Mouse (Mus musculus) cerebellum, postnatal 14 days (tissue): Measurements from ENCODE around the gene Hcn3.
A peak's percentile ranks its signal among the peaks of the same experiment; 100 is the strongest.

Source experiments
- DNase-seq, 2 experiments: peaks; one replicate each; pipeline ENCODE4 v3.0.0; 2021; ENCODE audit warnings: mixed read lengths in 2 of 2

Hcn3 gene

DNA sequence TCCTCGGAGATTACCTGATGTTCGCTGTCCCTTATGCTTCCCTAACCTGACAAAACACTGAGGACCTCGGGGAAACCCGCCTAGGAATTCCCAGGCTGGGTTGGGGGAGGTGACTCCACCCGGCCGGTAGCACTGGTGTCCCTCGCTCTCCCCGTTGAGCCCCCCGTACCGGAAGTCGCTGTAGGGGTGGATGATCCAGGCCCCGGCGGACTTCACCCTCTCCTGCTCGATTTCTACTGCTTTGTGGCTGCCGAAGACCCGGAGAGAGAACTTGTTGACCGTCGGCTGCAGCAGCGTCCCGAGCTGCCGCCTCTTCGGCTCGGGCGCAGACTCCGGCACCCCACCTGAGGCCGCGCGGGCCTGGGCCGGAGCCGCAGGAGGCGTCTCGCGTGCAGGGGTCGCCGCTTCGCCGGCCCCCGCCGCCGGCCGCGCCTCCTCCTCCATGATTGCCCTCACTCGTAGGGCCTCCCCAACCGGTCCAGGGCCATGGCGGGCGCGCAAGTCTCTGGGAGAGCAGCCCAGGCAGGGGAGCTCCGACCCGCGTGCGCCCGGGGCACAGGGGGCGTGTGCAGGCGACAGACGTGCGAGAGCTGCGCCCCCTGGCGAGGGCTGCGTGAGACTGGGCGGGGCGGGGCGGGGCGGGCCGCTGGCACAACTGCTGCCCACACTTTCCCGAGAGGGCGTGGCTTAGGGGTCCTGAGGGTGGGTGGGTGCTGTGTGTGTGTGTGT is at the start of gene Hcn3:
TSS of gene Hcn3 (minus strand) at position 581 of the 729 bp plus-strand sequence.
- DNase-seq = peak; percentile 74 to 82

DNA sequence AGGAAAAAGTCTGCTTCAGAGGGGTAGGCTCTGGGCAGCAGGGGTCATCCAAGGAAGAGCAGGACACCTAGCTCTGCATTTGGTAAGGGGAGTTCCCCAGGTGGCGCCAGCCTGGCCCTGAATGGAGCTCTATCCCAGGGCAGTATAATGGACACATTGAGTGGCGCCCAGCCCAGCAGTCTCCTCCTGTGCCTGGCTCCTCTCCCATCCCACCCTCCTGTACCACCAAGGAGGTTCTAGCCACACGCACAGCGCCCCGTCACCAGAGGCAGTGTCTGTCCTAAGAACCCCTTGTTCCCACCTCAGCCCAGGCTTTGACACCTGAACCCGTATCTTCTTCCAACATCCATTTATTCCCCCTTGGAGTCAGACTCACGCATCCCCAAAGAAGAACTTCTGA is 49.7 kb upstream of the Hcn3 start:
- no peak for DNase-seq

DNA sequence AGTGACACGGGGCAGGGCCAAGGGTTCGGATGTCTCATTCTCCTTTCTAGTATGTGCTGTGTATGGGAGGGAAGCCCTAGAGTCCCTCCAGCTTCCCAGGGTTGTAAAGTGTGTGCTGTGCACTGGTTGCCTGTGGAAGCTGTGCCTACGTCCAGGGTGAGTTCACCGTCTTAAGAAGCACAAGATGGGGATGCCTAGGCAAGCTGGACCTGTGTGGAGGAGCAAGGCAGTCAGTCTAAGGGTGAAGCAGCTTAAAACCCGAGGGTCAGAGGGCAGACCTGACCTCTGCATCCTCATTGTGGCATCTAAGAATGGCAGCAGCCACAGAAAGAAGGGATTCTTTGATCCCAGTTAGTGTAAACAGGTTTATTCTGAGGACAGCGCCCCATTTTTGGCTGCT is 48.7 kb upstream of the Hcn3 start:
- no peak for DNase-seq

DNA sequence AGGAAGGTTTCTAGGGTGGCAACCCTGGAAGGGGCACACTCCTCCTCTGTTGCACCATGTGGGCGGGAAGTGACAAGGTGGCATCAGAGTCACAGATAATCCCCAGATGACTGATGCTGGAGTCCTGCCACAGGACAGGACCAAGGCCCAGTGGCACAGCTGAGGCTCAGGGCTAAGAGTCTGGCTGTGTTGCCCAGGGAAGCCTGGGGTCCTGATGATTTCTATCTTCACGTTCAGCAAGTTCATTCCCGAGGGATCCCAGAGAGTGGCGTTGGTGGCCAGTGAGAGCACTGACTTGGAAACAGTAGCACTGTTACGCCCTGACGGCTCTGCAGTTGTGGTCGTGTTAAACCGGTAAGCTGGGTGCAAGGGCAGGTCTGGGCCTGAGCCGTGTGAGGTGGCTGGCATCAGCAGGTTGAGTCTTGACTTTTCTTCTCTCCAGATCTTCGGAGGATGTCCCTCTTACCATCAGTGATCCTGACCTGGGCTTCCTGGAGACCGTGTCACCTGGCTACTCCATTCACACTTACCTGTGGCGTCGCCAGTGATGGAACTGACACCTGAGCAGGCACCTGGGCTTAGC is 48.2 kb upstream of the Hcn3 start:
- DNase-seq = no peak

DNA sequence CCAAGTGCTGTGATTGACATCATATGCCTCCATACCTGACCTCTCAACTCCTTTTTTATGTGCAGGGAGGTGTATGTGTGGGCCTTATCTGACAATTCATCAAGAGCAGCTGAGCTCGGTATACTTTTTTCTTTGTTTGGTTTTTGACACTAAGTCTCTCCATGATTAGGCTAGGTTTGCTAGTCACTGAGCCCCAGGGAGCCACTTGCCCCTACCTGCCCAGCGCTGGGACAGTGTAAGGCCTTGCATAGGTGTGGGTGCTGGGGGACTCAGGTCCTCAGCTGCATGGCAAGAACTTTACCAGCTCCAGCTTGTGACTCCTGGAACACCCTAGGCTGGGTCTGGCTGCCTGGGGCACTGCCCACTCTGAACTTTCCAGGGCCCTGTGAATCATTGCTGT is 46.7 kb upstream of the Hcn3 start:
- no peak for DNase-seq

DNA sequence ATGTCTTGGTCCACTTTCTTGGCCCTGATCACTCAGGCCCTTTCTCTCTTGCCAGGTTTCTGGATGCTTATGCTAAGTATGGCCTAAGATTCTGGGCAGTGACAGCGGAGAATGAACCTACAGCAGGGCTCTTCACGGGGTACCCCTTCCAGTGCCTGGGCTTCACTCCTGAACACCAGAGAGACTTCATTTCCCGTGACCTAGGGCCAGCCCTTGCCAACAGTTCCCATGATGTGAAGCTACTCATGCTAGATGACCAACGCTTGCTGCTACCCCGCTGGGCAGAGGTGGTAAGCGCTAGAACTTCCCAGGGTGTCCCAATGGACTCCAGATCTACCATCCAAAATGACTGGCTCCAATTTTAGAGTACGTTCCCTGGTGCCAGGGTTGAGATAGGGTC is 46.1 kb upstream of the Hcn3 start:
- no peak for DNase-seq

DNA sequence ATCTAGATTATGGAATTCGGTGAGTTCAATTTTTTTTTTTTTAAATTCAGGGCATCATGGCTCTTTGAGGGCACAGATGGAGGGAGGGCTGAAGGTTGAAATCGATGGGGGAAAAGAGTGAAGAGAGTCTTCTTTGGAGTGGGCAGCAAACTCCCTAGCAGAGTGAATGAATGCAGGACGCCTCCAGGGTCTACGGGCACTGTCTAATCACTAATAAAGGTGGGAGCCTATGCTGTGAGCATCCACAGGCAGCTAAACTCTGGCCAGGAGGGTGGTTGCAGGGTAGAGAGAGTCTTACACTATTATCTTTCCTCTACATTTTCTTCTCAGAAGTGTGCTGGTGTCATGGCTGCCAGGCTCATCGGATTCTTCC is 43.1 kb upstream of the Hcn3 start:
- DNase-seq = no peak

DNA sequence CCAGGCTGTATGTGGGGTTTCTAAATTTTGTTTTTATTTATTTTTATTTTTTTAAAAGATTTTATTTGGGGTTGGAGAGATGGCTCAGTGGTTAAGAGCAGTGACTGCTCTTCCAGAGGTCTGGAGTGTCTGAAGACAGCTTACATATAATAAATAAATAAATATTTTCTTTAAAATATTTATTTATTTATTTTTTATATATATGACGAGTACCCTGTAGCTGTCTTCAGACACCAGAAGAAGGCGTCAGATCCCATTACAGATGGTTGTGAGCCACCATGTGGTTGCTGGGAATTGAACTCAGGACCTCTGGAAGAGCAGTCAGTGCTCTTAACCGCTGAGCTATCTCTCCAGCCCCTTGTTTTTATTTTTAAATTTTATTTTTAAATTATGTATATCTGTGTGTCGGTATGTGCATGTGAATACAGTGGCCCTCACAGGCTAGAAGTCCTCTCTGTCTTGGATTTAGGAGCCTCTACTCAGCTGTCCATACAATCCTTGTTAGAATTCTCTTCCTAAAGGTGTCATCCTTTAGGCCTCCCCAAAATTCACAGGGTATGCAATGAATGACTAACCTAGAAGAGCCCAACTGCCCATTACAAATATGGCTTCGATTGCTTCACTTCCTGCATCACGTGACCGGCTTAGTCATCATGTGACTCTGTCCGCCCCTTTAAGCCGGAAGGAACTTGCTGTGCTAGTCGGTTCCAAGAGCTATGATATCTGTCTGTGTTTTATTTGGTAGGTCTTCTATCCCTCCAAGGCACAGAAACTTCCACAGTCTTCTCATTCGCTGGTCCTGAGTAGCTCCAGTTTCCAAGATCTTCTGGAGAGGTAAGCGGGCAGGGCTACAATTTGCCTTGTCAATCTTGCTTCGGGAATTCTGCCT is 42.5 kb upstream of the Hcn3 start, which contains the start of gene Gba:
TSS of gene Gba (plus strand) at position 676 of the 889 bp plus-strand sequence.
- DNase-seq = peak; percentile 93

DNA sequence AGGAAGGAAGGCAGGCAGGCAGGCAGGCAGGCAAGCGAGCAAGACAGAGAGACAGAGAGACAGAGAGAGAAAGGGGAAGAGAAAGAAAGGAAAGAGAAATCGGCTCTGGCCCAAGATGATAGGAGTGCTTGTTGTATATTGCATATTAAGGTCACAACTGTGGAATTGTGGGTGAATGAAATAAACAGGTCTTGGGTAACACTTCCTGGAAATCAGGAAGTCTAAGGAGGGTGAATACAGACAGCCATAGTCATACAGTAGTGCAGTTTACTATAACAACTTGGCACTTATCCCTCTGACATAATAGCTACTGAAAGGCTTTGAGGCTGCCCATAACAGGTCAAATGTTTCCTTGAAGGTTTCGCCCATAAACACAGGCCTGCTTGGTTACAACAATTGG is 39.8 kb upstream of the Hcn3 start:
- no peak for DNase-seq

DNA sequence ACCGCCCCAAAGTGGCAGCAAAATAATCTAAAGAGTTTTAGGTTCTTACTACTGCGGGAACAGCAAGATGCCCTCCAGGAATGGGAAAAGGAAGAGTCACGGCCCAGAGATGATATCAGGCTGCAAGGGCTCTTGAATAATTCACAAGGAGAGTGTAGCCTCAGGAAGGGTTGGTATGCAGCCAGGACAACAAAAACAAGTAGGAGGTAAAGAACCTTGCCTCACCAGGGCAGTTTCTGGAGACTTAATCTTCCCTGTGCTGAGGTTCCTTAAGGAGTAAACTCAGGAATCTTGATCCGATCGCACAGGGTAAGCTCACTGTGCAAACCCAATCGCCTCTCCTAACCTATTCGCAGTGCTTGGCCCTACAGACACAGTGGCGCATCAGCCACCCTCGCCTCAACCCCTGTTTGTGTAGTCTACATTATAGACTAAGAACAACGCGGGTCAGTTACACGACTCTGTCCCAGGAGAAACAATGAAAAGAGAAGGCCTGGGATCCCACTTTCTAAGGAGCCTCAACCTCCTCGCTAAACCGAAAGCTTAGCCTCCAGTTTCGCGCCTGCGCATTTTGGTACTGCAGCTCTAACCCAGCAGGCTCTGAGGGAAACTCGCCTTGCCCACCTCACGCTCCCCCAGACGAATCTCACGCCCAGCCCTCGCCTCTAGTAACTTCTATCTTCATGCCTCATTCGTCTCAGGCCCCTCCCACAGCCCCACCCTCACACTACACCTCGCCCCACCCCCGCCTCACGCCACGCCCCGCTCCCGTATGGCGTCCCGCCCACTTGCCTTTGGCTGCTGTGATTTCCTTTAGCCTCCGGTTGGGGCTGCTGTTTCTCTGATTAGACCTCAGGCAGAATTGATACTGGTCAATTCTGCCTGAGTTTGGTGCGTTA is 36.2 kb upstream of the Hcn3 start:
- peak; percentile 88 to 92 for DNase-seq

DNA sequence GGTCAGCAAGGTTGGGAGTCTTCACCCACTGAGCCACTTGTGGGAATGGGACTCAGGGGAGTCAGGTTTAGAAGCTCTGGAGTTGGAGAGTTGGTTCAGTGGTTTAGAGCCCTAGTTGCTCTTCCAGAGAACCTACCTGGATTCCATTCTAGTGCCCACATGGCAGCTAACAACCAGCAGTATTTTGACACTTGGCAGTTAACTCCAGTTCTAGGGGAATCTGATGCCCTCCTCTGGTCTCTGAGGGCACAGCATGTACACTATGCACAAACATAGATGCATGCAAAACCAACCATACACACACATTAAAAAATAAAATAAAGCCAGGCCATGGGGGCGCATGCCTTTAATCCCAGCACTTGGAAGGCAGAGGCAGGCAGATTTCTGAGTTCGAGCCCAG is 33.9 kb upstream of the Hcn3 start:
- DNase-seq = no peak

DNA sequence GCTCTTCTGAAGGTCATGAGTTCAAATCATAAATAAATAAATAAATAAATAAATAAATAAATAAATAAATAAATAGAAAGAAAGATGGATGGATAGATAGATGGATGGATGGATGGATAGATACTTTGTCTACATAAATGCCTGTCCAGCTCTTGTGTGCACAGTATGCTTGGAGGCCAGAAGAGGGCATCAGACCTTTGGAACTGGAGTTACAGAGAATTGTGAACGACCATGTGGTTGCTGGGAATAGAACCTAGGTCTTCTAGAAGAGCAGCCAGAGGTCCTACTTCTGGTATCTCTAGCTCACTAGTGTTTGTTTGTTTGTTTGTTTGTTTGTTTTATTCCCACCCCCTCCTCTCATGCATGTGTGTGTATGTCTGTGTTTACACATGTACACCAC is 33.4 kb upstream of the Hcn3 start:
- no peak for DNase-seq

DNA sequence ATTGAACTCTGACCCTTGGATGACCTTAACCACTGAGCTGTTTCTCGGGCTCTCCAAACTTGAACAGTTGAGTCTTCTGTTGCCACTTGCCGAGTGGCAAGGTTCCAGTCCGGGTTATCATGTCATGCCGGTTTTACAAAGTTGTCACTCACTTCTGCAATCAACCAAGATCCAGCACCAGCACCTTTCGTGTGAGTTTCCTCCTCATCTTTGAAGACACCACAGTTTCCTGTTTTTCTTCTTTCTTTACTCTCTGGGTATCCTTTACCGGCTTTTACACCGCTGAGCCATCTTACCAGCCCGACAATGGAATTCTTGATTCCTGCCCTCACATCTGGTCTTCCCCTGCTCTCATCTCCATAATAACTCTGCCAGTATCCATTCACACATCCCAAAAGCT is 30.4 kb upstream of the Hcn3 start:
- DNase-seq = no peak

DNA sequence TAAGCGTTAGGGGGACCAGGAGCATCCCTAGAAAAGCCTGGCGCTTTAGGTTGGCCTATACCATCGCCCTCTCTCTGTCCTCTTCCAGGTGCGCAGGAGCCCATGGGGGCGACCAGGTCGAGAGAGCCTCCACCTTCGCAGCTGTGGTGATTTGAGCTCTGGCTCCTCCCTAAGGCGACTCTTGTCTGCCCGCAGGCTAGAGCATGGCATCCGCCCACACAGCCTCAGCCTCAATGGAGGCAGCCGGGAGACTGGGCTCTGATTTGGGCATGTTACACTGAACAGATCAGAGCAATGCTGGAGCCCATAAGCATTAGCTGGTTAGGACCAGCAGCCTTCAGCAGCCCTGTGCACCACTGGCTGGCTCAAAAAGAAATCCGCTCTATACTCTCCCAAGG is 28.5 kb upstream of the Hcn3 start:
- DNase-seq = no peak

DNA sequence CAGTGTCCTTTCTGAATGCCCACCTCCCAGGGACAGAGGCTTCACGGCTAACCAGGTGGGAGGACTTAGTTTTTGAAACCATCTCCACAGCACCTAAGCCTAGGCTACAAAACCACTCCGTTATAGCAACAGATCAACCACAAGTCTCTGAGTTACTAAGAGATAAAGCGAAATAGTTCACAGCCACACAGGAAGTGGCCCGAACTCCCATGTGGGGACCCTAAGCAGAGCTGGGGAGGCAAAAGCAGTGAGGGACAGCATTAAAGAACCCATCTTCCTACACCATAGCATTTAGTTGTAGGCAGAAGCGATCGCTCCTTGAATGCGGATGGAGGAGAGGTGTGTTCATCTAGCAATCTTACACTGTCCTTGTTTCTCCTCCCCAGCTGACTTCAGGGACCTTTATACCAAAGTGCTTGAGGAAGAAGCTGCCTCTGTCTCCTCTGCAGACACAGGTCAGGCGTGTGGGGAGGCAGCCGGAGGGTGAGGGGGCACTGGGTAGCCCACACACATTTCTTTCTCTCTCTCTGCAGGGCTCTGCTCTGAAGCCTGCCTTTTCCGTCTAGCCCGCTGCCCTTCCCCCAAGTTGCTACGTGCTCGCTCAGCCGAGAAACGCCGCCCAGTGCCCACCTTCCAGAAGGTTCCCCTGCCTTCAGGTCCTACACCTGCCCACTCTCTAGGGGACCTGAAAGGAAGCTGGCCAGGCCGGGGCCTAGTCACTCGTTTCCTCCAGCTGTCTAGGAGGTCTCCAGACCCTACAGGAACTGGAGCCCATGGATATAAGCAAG is 27.9 kb upstream of the Hcn3 start:
- DNase-seq = no peak

DNA sequence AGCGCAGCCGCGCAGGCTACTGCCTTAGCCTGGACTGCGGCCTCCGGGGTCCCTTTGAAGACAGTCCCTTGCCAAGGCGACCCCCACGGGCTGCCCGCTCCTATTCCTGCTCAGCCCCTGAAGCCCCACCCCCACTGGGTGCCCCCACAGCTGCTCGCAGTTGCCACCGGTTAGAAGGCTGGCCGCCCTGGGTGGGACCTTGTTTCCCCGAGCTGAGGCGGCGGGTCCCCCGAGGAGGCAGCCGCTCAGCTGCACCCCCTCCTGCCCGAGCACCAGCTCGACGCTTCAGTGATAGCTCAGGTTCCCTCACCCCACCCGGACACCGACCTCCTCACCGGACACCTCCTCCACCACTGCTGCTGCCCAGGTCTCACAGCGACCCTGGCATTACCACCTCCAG is 27.2 kb upstream of the Hcn3 start:
- DNase-seq = no peak

DNA sequence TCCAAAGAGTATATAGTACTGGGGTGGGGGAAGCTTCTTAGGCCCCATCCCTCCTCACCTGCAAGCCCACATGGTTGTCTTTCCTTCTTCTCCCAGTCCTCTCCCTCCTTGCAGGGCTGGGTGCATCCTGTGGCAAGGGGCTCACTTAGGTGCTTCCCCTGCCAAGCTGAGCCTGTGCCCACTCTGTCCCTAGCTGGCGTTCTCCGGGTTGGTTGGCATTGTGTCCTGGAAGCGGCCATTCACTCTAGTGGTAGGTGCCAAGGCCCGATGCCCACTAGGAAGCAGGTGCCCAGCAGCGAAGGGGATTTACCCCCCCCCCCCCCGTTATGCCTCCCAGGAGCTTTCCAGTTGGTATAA is 23.9 kb upstream of the Hcn3 start:
- DNase-seq = peak; percentile 74 to 81

DNA sequence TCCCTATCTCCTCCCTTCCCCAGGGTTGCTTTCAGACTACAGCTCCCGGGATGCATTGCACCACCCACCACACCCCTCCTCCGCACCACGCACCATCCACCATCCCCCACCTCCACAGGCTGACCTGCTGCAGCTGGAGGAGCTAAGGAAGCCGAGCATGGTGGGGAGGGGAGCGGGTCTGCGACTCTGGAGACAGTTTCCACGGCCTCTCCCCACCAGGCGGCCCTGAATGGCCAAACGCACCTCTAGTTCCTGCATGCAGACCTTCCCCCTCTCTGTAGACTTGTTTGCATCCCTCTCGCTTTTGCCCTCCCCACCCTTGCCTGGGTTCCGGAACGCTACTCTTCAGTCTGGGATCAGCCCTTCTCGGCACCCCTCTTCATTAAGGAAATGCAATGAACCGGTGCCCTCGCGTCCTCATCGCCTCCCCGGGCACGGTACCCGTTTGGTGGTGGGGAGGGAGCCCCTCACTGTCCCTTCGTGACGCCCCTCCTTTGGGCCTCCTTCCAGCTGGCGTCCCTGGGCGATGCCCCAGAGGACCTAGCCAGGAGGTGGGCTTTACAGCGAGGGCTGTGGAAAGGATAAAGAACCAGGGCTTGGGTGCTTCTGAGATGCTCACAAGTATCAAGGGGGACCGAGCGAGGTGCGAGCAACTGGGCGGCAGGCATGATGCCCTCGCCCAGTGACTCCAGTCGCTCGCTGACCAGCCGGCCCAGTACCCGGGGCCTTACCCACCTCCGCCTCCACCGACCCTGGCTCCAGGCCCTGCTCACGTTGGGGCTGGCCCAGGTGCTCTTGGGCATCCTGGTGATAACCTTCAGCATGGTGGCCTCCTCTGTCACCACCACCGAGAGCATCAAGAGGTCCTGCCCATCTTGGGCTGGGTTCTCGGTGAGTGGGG is 23.3 kb upstream of the Hcn3 start, which contains the start of gene Fam189b:
TSS of gene Fam189b (plus strand) at position 86 of the 901 bp plus-strand sequence.
- peak; percentile 91 for DNase-seq

DNA sequence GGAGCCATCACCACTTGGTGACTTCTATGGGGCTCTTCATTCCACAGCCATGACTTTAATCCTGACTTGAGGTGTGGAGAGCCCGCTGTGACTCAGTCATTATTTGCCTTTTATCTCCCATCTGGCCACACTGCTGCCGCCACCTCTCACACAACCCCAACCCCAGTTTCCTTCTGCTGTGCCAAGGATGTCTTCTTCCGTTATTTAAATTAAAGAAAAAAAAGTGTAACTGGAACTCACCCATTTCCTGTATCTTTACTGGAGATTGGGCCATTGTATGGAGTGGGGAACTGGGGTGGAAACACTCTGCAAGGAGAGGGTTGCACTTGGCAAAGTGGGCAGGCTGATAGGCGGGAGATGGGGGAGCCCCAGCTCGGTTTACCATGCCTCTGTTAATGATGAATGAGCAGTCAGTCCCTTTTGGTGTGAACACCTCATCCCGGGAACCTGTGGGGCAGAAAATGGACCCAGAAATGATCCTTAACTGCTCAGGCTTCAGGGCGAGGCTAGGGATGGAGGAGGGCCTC is 22.6 kb upstream of the Hcn3 start:
- DNase-seq = no peak

DNA sequence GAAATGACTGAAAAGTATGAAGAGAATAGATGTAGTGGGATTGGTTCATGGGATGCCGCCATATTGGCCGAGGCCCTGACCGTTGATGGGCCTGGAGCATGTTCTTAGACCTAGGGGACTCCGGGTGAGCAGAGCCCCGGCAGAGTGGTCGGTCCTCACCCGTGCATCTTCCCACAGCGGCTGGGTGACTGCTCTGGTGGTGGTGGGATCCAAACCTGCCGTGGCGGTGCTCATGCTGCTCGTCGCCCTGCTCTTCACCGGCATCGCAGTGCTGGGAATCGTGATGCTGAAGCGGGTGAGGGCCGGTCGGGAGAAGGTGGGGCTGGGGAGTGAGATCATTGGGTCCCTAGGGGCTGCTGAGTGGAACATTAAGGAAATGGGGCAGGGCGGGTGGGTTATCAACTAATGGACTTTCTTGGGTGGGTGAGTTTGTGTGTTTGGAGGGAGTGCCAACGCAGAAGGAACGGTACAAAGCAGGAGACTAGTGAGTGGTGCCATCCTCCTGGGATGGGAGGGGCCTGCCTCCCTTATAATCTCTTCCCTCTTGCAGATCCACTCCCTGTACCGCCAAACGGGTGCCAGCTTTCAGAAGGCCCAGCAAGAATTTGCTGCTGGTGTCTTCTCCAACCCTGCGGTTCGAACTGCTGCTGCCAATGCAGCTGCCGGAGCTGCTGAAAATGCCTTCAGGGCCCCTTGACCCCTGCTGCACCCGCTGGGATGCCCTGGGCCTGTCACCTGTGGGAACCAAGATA is 21.9 kb upstream of the Hcn3 start:
- DNase-seq = no peak
